Mouse (Mus musculus) frontal cortex, adult (tissue): ENCODE measurements at regions not wholly inside any gene's neighbourhood (a gene's known extent, or its start where the extent isn't known, plus 50 kb on each side); places are given as distances from the start of the nearest gene placed in this dataset.
A peak's percentile ranks its signal among the peaks of the same experiment; 100 is the strongest.

Experiments
- ATAC-seq: cut with Nextera tagmentation; 2 replicates; pipeline ENCODE4 v1.9.2; 2017; ENCODE audit warnings: mild to moderate bottlenecking, moderate library complexity, mixed read lengths; ENCODE audit not compliant: low TSS enrichment

- no peak for ATAC-seq
Measured at GRCm38 (mm10) chr3:133599731-133600130, 54.8 kb upstream of the Tet2 start.

- ATAC-seq: peak; percentile 99
Measured at GRCm38 (mm10) chr3:133600447-133601220, 55.7 kb upstream of the Tet2 start.

- no peak for ATAC-seq
Measured at GRCm38 (mm10) chr3:133605460-133605859, 60.5 kb upstream of the Tet2 start.

- ATAC-seq: no peak
Measured at GRCm38 (mm10) chr3:133608845-133609261, 63.9 kb upstream of the Tet2 start.

GRCm38 (mm10) chr3:133613836-133614711, 69.1 kb upstream of the Tet2 start:
- ATAC-seq: peak; percentile 31; the same call in 1 of the 2 replicates

- ATAC-seq: peak; percentile 88
Measured at GRCm38 (mm10) chr3:133614712-133615426, 69.9 kb upstream of the Tet2 start.

GRCm38 (mm10) chr3:133617036-133617435, 72.1 kb upstream of the Tet2 start:
- ATAC-seq: no peak

- ATAC-seq: no peak
Measured at GRCm38 (mm10) chr3:133618491-133618890, 73.6 kb upstream of the Tet2 start.

- no peak for ATAC-seq
Measured at GRCm38 (mm10) chr3:133623201-133623744, 78.3 kb upstream of the Tet2 start.

- ATAC-seq: no peak
Measured at GRCm38 (mm10) chr3:133624079-133624875, 79.3 kb upstream of the Tet2 start.

- no peak for ATAC-seq
Measured at GRCm38 (mm10) chr3:133625046-133625445, 80.1 kb upstream of the Tet2 start.

GRCm38 (mm10) chr3:133626442-133626841, 81.5 kb upstream of the Tet2 start:
- ATAC-seq: peak; percentile 97

- ATAC-seq: no peak
Measured at GRCm38 (mm10) chr3:133627116-133627844, 82.3 kb upstream of the Tet2 start.

- no peak for ATAC-seq
Measured at GRCm38 (mm10) chr3:133634306-133634705, 89.4 kb upstream of the Tet2 start.

GRCm38 (mm10) chr3:133645604-133646003, 100.7 kb upstream of the Tet2 start:
- ATAC-seq: no peak

GRCm38 (mm10) chr3:133646449-133647059, 101.6 kb upstream of the Tet2 start:
- ATAC-seq: no peak

- no peak for ATAC-seq
Measured at GRCm38 (mm10) chr3:133650025-133650424, 105.1 kb upstream of the Tet2 start.

GRCm38 (mm10) chr3:133651996-133652395, 107.1 kb upstream of the Tet2 start:
- no peak for ATAC-seq

GRCm38 (mm10) chr3:133659759-133660158, 114.8 kb upstream of the Tet2 start:
- ATAC-seq: no peak

GRCm38 (mm10) chr3:133661303-133661702, 116.4 kb upstream of the Tet2 start:
- no peak for ATAC-seq
